Mouse (Mus musculus) liver, adult 2 months (tissue): ENCODE measurements around the gene Slc12a1. TPM values are rescaled to one million over a fixed set of nuclear protein-coding genes. Genes with fewer than 3 reads are reported as not detected.

Experiments
- DNase-seq: peaks from one replicate; pipeline ENCODE4 v3.0.0-alpha.2; 2011; ENCODE audit warnings: low read depth, low spot score; ENCODE audit errors: extremely low read depth
- H3K27ac ChIP-seq: fragments of 200-500 bp; replicated peaks from 2 replicates; pipeline ENCODE4 v1.5.1; 2012; ENCODE audit warnings: low read depth, mild to moderate bottlenecking, control low read depth, inconsistent platforms, low read length; ENCODE audit not compliant: insufficient read depth
- H3K27me3 ChIP-seq: fragments of 200-500 bp; 2 replicates; pipeline ENCODE4 v1.6.1; 2012; ENCODE audit warnings: mild to moderate bottlenecking, moderate library complexity, low read length, inconsistent platforms; ENCODE audit not compliant: control insufficient read depth, insufficient read depth
- H3K36me3 ChIP-seq: fragments of 200-500 bp; 2 replicates; pipeline ENCODE4 v1.6.1; 2012; ENCODE audit warnings: low read length, inconsistent platforms; ENCODE audit not compliant: control insufficient read depth, insufficient read depth
- H3K4me1 ChIP-seq: fragments of 200-500 bp; 2 replicates; pipeline ENCODE4 v1.6.1; 2011; ENCODE audit warnings: low read length; ENCODE audit not compliant: control insufficient read depth, insufficient read depth
- H3K4me3 ChIP-seq: fragments of 200-500 bp; 2 replicates; pipeline ENCODE4 v1.5.1; 2011; ENCODE audit warnings: low read depth, mild to moderate bottlenecking, control low read depth, low read length, moderate library complexity; ENCODE audit not compliant: insufficient read depth
- H3K79me2 ChIP-seq: fragments of 200-500 bp; 2 replicates; pipeline ENCODE4 v1.6.1; 2012; ENCODE audit warnings: inconsistent platforms, mild to moderate bottlenecking, low read length, moderate library complexity; ENCODE audit not compliant: control insufficient read depth, insufficient read depth
- H3K9ac ChIP-seq: fragments of 200-500 bp; 2 replicates; pipeline ENCODE4 v1.6.1; 2012; ENCODE audit warnings: low read depth, mild to moderate bottlenecking, control low read depth, inconsistent platforms, low read length
- CTCF ChIP-seq: fragments of 200-500 bp; IDR thresholded peaks from 2 replicates; pipeline ENCODE4 v1.5.1; 2011; ENCODE audit warnings: low read depth, low read length, control low read depth
- POLR2A ChIP-seq: fragments of 200-500 bp; IDR thresholded peaks from 2 replicates; pipeline ENCODE4 v1.6.1; 2011; ENCODE audit warnings: low read length, control low read depth; ENCODE audit not compliant: insufficient read depth; ENCODE audit errors: extremely low read depth
- WGBS: fragments of 180-500 bp; shearing (Covaris S2); methylation state at CpG from one replicate; pipeline ENCODE4 v1.1.7; 2018; 5-methylcytosine and 5-hydroxymethylcytosine counted together
- polyA plus RNA-seq: library from polyadenylated mRNA; depleted of rRNA; stranded (reverse); fragments of >200 nt; gene quantifications from 2 replicates; pipeline ENCODE4 v1.2.3, GENCODE M21; 2012
- total RNA-seq: library from RNA; depleted of rRNA; stranded (reverse); fragments of >200 nt; gene quantifications from 2 replicates; pipeline ENCODE4 v1.2.3, GENCODE M21; 2014

Slc12a1 gene
- total and polyA plus RNA-seq, 2 experiments: not detected

DNA sequence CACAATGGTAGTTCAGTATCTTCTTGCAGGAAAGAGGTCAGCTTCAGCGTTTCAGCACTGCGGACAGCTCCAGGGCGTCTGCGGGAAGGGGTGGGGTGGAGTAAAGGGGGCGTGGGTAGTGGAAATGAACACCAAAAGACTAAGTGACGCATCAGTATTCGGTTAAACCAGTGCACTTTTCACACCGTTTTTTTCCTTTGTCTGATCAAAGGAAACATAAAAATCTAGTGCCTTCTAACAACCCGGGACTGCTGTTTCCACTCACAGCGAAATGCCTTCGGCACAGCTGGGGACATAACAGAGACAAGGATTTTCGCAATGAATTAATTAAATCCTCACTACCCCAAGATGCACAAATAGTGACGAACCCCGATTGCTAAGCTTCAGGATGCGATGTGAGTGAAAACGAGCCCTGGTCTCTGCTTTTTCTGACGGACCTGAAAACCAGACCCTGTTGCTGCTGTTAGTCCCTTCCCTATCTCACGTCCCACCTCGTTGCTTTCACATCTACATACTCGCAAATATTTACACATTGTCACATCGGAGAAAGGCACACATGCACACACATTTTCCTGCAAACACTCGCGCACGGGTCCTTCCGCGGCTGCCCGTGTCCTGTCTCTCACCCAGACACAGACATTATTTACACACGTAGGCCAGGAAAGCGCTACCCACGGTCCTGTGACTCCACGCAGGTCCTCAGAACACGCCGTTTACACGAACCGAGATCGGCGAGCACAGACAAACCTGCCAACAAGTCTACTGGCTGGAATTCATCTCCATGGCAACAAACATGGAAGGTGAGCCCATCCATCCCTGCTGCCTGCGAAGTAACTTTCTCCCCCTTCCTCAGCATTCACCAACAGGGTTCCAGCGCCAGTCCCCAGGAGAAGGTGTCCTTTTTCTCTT lies 16.1 kb upstream of the Slc12a1 start, which contains the start of gene Ctxn2:
Gene Ctxn2 (plus strand): TSS at position 790 of the 909 bp plus-strand sequence.
- TF ChIP-seq POLR2A (no peak), CTCF (no peak)
- H3K79me2 ChIP-seq: no peaks in the 10 kb centered on the region
- H3K27me3 ChIP-seq: peaks cover 3% of the 10 kb centered on the region; the same call in 1 of the 2 replicates
- no peaks in the 10 kb centered on the region for H3K4me1 ChIP-seq
- no peak within 1 kb of the TSS for H3K4me3 ChIP-seq
- 2% methylated on average over 39 of the region's 39 CpGs for WGBS
- no peak within 1 kb of the TSS for H3K27ac ChIP-seq
- H3K36me3 ChIP-seq: no peaks in the 10 kb centered on the region
- H3K9ac ChIP-seq: no peak within 1 kb of the TSS
- no peak for DNase-seq

DNA sequence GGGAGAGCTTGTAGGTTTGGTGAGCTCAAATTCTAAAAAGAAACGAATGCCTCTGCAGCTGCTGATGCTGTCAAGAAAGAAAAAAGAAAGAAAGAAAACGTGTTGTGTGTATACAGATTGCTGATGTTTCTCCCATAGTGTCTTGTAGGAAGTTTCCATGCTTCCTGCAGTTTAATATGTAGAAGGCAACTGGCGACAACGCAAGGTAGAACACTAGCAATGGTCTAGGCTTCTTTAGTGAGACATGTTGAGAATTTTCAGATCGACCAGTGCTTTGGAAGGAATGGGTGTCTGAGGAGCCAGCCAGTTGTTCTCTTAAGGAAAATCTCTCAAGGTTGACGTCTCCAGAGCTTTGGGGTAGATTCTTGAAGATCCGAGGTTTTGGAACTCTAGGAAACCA lies 15.5 kb upstream of the Slc12a1 start:
- 27% methylated on average over 7 of the region's 7 CpGs for WGBS
- Histone ChIP-seq H3K27me3 (peaks cover 3% of the 10 kb centered on the region; the same call in 1 of the 2 replicates), H3K36me3 (no peaks in the 10 kb centered on the region), H3K4me1 (no peaks in the 10 kb centered on the region), H3K79me2 (no peaks in the 10 kb centered on the region), H3K4me3 (no peak overlapping the region), H3K9ac (no peak overlapping the region), H3K27ac (no peak overlapping the region)
- TF ChIP-seq POLR2A: no peak
- no peak for TF ChIP-seq CTCF
- no peak for DNase-seq

DNA sequence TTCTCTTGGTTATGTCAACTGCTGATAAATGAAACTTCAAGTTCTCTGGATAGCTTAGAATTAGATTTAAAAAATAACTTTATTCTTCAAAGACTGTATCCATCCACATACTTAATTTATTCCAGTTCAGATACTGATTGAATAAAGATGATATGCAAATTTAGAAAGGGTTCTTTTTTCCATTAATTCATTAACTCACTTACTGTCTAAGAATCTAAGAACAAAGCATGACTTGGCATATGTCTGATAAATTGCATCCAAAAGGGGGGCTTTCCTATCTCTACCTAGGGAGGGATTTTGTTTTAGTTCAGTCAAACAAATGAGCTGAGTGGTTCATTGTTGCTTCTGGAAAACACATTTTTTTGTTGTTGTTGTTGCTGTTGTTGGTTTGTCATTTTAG lies 10.0 kb upstream of the Slc12a1 start:
- Histone ChIP-seq H3K79me2 (no peaks in the 10 kb centered on the region), H3K4me3 (no peak overlapping the region), H3K27me3 (no peaks in the 10 kb centered on the region), H3K36me3 (no peaks in the 10 kb centered on the region), H3K4me1 (no peaks in the 10 kb centered on the region), H3K27ac (no peak overlapping the region), H3K9ac (no peak overlapping the region)
- TF ChIP-seq POLR2A: no peak
- TF ChIP-seq CTCF: no peak
- DNase-seq: no peak

GRCm38 (mm10) chr2:125154294-125154693 lies 2.0 kb downstream of the Slc12a1 start:
- Histone ChIP-seq H3K27me3 (no peaks in the 10 kb centered on the region), H3K9ac (no peak overlapping the region), H3K4me3 (no peak overlapping the region), H3K27ac (no peak overlapping the region), H3K36me3 (no peaks in the 10 kb centered on the region), H3K79me2 (no peaks in the 10 kb centered on the region), H3K4me1 (no peaks in the 10 kb centered on the region)
- TF ChIP-seq POLR2A (no peak), CTCF (no peak)
- DNase-seq: no peak
- WGBS: 62% methylated on average over 9 of the region's 9 CpGs

- H3K79me2 ChIP-seq: no peaks in the 10 kb centered on the region
- H3K9ac ChIP-seq: no peak overlapping the region
- WGBS: 17% methylated on average over 2 of the region's 2 CpGs
- H3K27ac ChIP-seq: no peak overlapping the region
- H3K4me3 ChIP-seq: no peak overlapping the region
- no peak for DNase-seq
- H3K36me3 ChIP-seq: no peaks in the 10 kb centered on the region
- no peaks in the 10 kb centered on the region for H3K27me3 ChIP-seq
- TF ChIP-seq POLR2A (no peak), CTCF (no peak)
- H3K4me1 ChIP-seq: no peaks in the 10 kb centered on the region
These were observed 3.2 kb downstream of the Slc12a1 start for GRCm38 (mm10) chr2:125155504-125155903.

GRCm38 (mm10) chr2:125162012-125162470 lies 9.7 kb downstream of the Slc12a1 start:
- H3K9ac ChIP-seq: no peak overlapping the region
- TF ChIP-seq POLR2A (no peak), CTCF (no peak)
- DNase-seq: no peak
- no peaks in the 10 kb centered on the region for H3K79me2 ChIP-seq
- no peak overlapping the region for H3K4me3 ChIP-seq
- H3K4me1 ChIP-seq: no peaks in the 10 kb centered on the region
- no peaks in the 10 kb centered on the region for H3K36me3 ChIP-seq
- H3K27ac ChIP-seq: no peak overlapping the region
- WGBS: 74% methylated on average over 4 of the region's 4 CpGs
- no peaks in the 10 kb centered on the region for H3K27me3 ChIP-seq
